Mouse (Mus musculus) liver, postnatal 0 days (tissue): Measurements from ENCODE around the gene Defb19. TPM values are rescaled to one million over a fixed set of nuclear protein-coding genes. Genes with fewer than 3 reads are reported as not detected.

Experiments used
- ATAC-seq: fragments of 200-750 bp; cut with Nextera tagmentation; 2 replicates; pipeline ENCODE4 v1.8.0; 2017; ENCODE audit warnings: mild to moderate bottlenecking, moderate library complexity
- DNase-seq: peaks from one replicate; pipeline ENCODE4 v3.0.0-alpha.2; 2016
- H3K27ac ChIP-seq: fragments of 300-500 bp; sonication (generic); 2 replicates; pipeline ENCODE4 v1.5.1; 2014; ENCODE audit warnings: antibody characterized with exemption, moderate library complexity, mild to moderate bottlenecking, low read depth
- H3K27me3 ChIP-seq: fragments of 300-500 bp; sonication (generic); 2 replicates; pipeline ENCODE4 v1.6.1; 2014; ENCODE audit warnings: low read length, control low read depth, mixed read lengths; ENCODE audit not compliant: insufficient read depth
- H3K36me3 ChIP-seq: fragments of 300-500 bp; sonication (generic); replicated peaks from 2 replicates; pipeline ENCODE4 v1.6.1; 2014; ENCODE audit warnings: mild to moderate bottlenecking, control low read depth, low read length, moderate library complexity, mixed read lengths; ENCODE audit not compliant: insufficient read depth
- H3K4me1 ChIP-seq: fragments of 300-500 bp; sonication (generic); 2 replicates; pipeline ENCODE4 v1.6.1; 2014; ENCODE audit warnings: antibody characterized with exemption, mild to moderate bottlenecking, control low read depth; ENCODE audit not compliant: insufficient read depth
- H3K4me2 ChIP-seq: fragments of 300-500 bp; sonication (generic); 2 replicates; pipeline ENCODE4 v1.6.1; 2014; ENCODE audit warnings: low read depth, mild to moderate bottlenecking, low read length, moderate library complexity, mixed read lengths
- H3K4me3 ChIP-seq: fragments of 300-500 bp; sonication (generic); 2 replicates; pipeline ENCODE4 v1.5.1; 2014; ENCODE audit warnings: low read depth, low read length
- H3K9ac ChIP-seq: fragments of 300-500 bp; sonication (generic); replicated peaks from 2 replicates; pipeline ENCODE4 v1.6.1; 2014; ENCODE audit warnings: mild to moderate bottlenecking, moderate library complexity
- H3K9me3 ChIP-seq: fragments of 300-500 bp; sonication (generic); 2 replicates; pipeline ENCODE4 v1.6.1; 2016; ENCODE audit warnings: mild to moderate bottlenecking, control low read depth, low read length, mixed read lengths
- CTCF ChIP-seq: sonication (generic); IDR thresholded peaks from 2 replicates; pipeline ENCODE4 v1.5.1; 2016; ENCODE audit warnings: antibody characterized with exemption, low read depth
- EP300 ChIP-seq: IDR thresholded peaks from 2 replicates; pipeline ENCODE4 v1.6.1; 2016; ENCODE audit warnings: antibody characterized with exemption, low read depth, mild to moderate bottlenecking
- WGBS: fragments of 180-500 bp; shearing (Covaris S2); extraction: QIAGEN DNeasy Blood & Tissue Kit; methylation state at CpG from one replicate; pipeline ENCODE4 v1.1.7; 2014; ENCODE audit not compliant: insufficient replicate concordance; 5-methylcytosine and 5-hydroxymethylcytosine counted together
- polyA plus RNA-seq: library from polyadenylated mRNA; unstranded; fragments of >200 nt; fragmentation: Nextera tagmentation; extraction: Ambion mirVana; gene quantifications from 2 replicates; pipeline ENCODE4 v1.2.1, GENCODE M21; 2015

Defb19 gene
- polyA plus RNA-seq, 1 experiment from 2014 or later: not detected

GRCm38 (mm10) chr2:152615563-152615962 lies 35.5 kb upstream of the Defb19 start:
- no peak overlapping the region for H3K4me3 ChIP-seq
- no peaks in the 10 kb centered on the region for H3K36me3 ChIP-seq
- H3K4me2 ChIP-seq: no peak overlapping the region
- TF ChIP-seq CTCF (peak; percentile 89), EP300 (no peak)
- no peaks in the 10 kb centered on the region for H3K9me3 ChIP-seq
- ATAC-seq (peak; percentile 56; the same call in 1 of the 2 replicates), DNase-seq (peak; percentile 37)
- WGBS: 12% methylated on average over 7 of the region's 7 CpGs
- H3K27ac ChIP-seq: no peak overlapping the region
- no peaks in the 10 kb centered on the region for H3K27me3 ChIP-seq
- H3K9ac ChIP-seq: no peak overlapping the region
- H3K4me1 ChIP-seq: no peaks in the 10 kb centered on the region

- Histone ChIP-seq H3K9me3 (no peaks in the 10 kb centered on the region), H3K4me1 (no peaks in the 10 kb centered on the region), H3K27ac (no peak overlapping the region), H3K9ac (no peak overlapping the region), H3K4me3 (no peak overlapping the region), H3K27me3 (no peaks in the 10 kb centered on the region), H3K36me3 (no peaks in the 10 kb centered on the region), H3K4me2 (no peak overlapping the region)
- TF ChIP-seq CTCF (no peak), EP300 (no peak)
- DNase-seq (no peak), ATAC-seq (no peak)
- WGBS: 44% methylated on average over 7 of the region's 8 CpGs
These were observed 32.1 kb upstream of the Defb19 start for GRCm38 (mm10) chr2:152612193-152612592.

GRCm38 (mm10) chr2:152608719-152609118 lies 28.6 kb upstream of the Defb19 start:
- H3K4me3 ChIP-seq: no peak overlapping the region

DNA sequence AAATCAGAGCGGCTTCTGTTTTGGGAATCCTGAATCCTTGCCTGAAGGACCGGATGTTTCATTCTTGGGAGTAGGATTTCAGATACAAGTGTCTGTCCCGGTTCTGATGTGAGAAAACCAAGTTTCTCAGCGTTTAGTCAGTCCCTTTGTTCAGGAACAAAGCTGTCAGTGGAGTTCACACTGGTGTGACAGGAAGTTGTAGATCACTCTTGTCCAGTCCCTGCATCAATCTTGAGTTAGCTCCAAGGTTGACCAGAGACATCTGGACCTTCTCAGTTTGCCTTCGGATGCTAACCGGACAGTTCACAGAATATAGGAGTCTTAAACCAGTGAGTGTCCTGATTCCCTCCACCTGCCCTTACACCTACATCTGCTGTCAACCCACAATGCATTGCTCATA lies 27.6 kb upstream of the Defb19 start:
- no peaks in the 10 kb centered on the region for H3K36me3 ChIP-seq
- no peaks in the 10 kb centered on the region for H3K27me3 ChIP-seq
- H3K4me2 ChIP-seq: no peak overlapping the region
- 43% methylated on average over 6 of the region's 6 CpGs for WGBS
- TF ChIP-seq EP300 (no peak), CTCF (no peak)
- no peaks in the 10 kb centered on the region for H3K4me1 ChIP-seq
- DNase-seq (no peak), ATAC-seq (no peak)
- no peak overlapping the region for H3K4me3 ChIP-seq
- no peaks in the 10 kb centered on the region for H3K9me3 ChIP-seq
- H3K27ac ChIP-seq: no peak overlapping the region
- no peak overlapping the region for H3K9ac ChIP-seq

More at GRCm38 (mm10) chr2:152608719-152609118, 28.6 kb upstream of the Defb19 start:
- no peaks in the 10 kb centered on the region for H3K36me3 ChIP-seq
- no peaks in the 10 kb centered on the region for H3K27me3 ChIP-seq
- H3K9me3 ChIP-seq: no peaks in the 10 kb centered on the region
- ATAC-seq: no peak
- no peak overlapping the region for H3K27ac ChIP-seq
- no peak overlapping the region for H3K4me2 ChIP-seq
- WGBS: 72% methylated on average over 1 of the region's 1 CpGs
- no peak for DNase-seq
- TF ChIP-seq EP300 (no peak), CTCF (peak; percentile 14; the same call in 1 of the 2 replicates)
- H3K4me1 ChIP-seq: no peaks in the 10 kb centered on the region
- no peak overlapping the region for H3K9ac ChIP-seq

- Histone ChIP-seq H3K4me3 (no peak within 1 kb of the TSS), H3K4me2 (no peak within 1 kb of the TSS), H3K27me3 (no peaks in the 10 kb centered on the region), H3K36me3 (no peaks in the 10 kb centered on the region), H3K9ac (no peak within 1 kb of the TSS), H3K27ac (no peak within 1 kb of the TSS), H3K9me3 (no peaks in the 10 kb centered on the region), H3K4me1 (no peaks in the 10 kb centered on the region)
- TF ChIP-seq EP300 (no peak), CTCF (peak; percentile 60)
- ATAC-seq (no peak), DNase-seq (peak; percentile 58)
- 73% methylated on average over 15 of the region's 15 CpGs for WGBS
These were observed 23.9 kb upstream of the Defb19 start, which contains the start of gene Defb36 for GRCm38 (mm10) chr2:152604057-152604456. TSS of gene Defb36 (plus strand) at chr2:152604327.

DNA sequence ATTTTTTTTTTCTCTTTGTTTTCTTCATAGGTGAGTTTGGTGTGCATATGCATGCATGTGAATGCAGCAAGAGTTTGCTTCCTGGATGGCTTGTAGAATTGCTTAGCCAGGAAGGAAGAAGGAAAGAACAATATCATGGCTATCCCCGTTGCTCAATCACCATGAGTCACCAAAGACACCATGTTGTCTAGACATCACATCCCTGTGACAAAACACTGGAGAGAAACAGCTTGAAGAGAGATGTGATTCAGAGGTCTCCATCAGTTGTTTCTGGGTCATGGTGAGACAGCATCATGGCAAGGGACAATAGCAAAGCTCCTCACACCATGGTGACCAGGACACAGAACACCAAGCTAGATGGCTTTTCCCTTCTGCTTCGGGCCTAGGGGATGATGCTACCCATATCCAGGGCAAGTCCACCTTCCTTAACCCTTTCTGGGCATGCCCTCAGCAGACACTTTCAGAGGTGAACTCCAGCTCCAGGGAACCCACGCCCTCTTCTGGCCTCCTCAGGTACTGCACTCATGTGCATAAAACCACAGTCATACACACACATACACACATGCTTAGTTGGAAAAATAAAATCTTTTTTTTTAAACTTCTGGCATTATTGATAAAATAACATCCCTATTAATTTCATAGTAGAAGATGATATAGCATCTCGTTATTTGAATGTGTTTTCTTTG lies 21.3 kb upstream of the Defb19 start:
- Histone ChIP-seq H3K4me3 (no peak overlapping the region), H3K36me3 (no peaks in the 10 kb centered on the region), H3K27me3 (no peaks in the 10 kb centered on the region), H3K27ac (no peak overlapping the region), H3K4me2 (no peak overlapping the region), H3K9me3 (no peaks in the 10 kb centered on the region), H3K9ac (no peak overlapping the region), H3K4me1 (no peaks in the 10 kb centered on the region)
- ATAC-seq: no peak
- TF ChIP-seq CTCF (peak; percentile 44), EP300 (no peak)
- no peak for DNase-seq
- WGBS: 52% methylated on average over 4 of the region's 4 CpGs
